ENCODE assay signal across 10 mouse cellular contexts in genomic region chr12:70853026-70853425, GRCm38 (mm10). TPM values are rescaled to one million over a fixed set of nuclear protein-coding genes. Genes with fewer than 3 reads are reported as not detected.
A peak's percentile ranks its signal among the peaks of the same experiment; 100 is the strongest.
DNase-seq lines count a peak whose midpoint lies in the region; ATAC-seq and TF ChIP-seq lines count a peak whose summit lies in the region.
"Had no signal": no experiment of that assay in that cellular context is flagged by ENCODE, and none has a peak within 500 bp of the region (broad histone marks: within the 10 kb centered on the region; RNA-seq: fewer than 3 reads in every experiment).

No protein-coding gene starts in this region.

- no peaks in the 10 kb centered on the region for H3K27me3 ChIP-seq in kidney, postnatal 0 days (ENCODE audit: insufficient read depth, low read length)
- H3K27me3 ChIP-seq in heart, embryonic 13.5 days (replicated peaks), result no peaks in the 10 kb centered on the region
- H3K27me3 ChIP-seq in midbrain, embryonic 11.5 days (ENCODE audit: control insufficient read depth, insufficient read depth, low read length), result no peaks in the 10 kb centered on the region
- H3K27me3 ChIP-seq: hindbrain, embryonic 15.5 days; neural tube, embryonic 12.5 days had no signal

- TF ChIP-seq CTCF in kidney, postnatal 0 days (IDR thresholded peaks at IDR 0.05; ENCODE audit: low read depth), result no peak

- H3K27ac ChIP-seq in kidney, postnatal 0 days, result no peak overlapping the region
- H3K27ac ChIP-seq in heart, embryonic 13.5 days (replicated peaks), result peak overlapping the region; percentile 20
- H3K27ac ChIP-seq in midbrain, embryonic 11.5 days (ENCODE audit: low read depth, low read length), result no peak overlapping the region
- H3K27ac ChIP-seq: hindbrain, embryonic 15.5 days; neural tube, embryonic 12.5 days had no signal

- DNase-seq in adrenal gland, postnatal 14 days, result peak; percentile 16
- no peak for DNase-seq in adrenal gland, adult 8-10 months
- DNase-seq in kidney, postnatal 0 days (ENCODE audit: low spot score), result peak; percentile 21
- DNase-seq in kidney, adult 11 months, result no peak
- DNase-seq in lung, postnatal 36 days, result peak; percentile 58
- no peak for DNase-seq in midbrain, embryonic 11.5 days (ENCODE audit: low spot score, missing footprints)
- no peak for DNase-seq in urinary bladder, postnatal 14 days (ENCODE audit: low spot score)

- WGBS in kidney, postnatal 0 days, result 36% methylated on average over 6 of the region's 6 CpGs
- 52% methylated on average over 6 of the region's 6 CpGs for WGBS in heart, embryonic 13.5 days
- 52% methylated on average over 6 of the region's 6 CpGs for WGBS in midbrain, embryonic 11.5 days

- H3K36me3 ChIP-seq in kidney, postnatal 0 days (ENCODE audit: insufficient read depth, low read length), result no peaks in the 10 kb centered on the region
- H3K36me3 ChIP-seq in heart, embryonic 13.5 days, result 0 out of 2 replicates have a peak, but pooled peaks cover 8% of the 10 kb centered on the region
- no peaks in the 10 kb centered on the region for H3K36me3 ChIP-seq in midbrain, embryonic 11.5 days (ENCODE audit: control insufficient read depth, insufficient read depth, low read length)
- H3K36me3 ChIP-seq: hindbrain, embryonic 15.5 days; neural tube, embryonic 12.5 days had no signal

- H3K4me1 ChIP-seq in kidney, postnatal 0 days (replicated peaks; ENCODE audit: insufficient read depth, low read length), result no peaks in the 10 kb centered on the region
- peaks cover 69% of the 10 kb centered on the region for H3K4me1 ChIP-seq in heart, embryonic 13.5 days
- H3K4me1 ChIP-seq in midbrain, embryonic 11.5 days (ENCODE audit: control insufficient read depth, insufficient read depth, low read length), result no peaks in the 10 kb centered on the region
- H3K4me1 ChIP-seq: hindbrain, embryonic 15.5 days had no signal

- no peak overlapping the region for H3K9ac ChIP-seq in kidney, postnatal 0 days (ENCODE audit: low read depth, low read length)
- H3K9ac ChIP-seq in heart, embryonic 13.5 days, result no peak overlapping the region
- no peak overlapping the region for H3K9ac ChIP-seq in midbrain, embryonic 11.5 days (ENCODE audit: low read length)
- H3K9ac ChIP-seq: hindbrain, embryonic 15.5 days; neural tube, embryonic 12.5 days had no signal

- H3K4me3 ChIP-seq in kidney, postnatal 0 days (replicated peaks; ENCODE audit: low read depth, low read length), result no peak overlapping the region
- no peak overlapping the region for H3K4me3 ChIP-seq in heart, embryonic 13.5 days
- no peak overlapping the region for H3K4me3 ChIP-seq in midbrain, embryonic 11.5 days (ENCODE audit: low read depth, low read length)
- H3K4me3 ChIP-seq: hindbrain, embryonic 15.5 days; neural tube, embryonic 12.5 days had no signal

- H3K4me2 ChIP-seq in kidney, postnatal 0 days (ENCODE audit: low read length), result no peak overlapping the region
- H3K4me2 ChIP-seq in heart, embryonic 13.5 days, result no peak overlapping the region
- no peak overlapping the region for H3K4me2 ChIP-seq in midbrain, embryonic 11.5 days
- H3K4me2 ChIP-seq: hindbrain, embryonic 15.5 days; neural tube, embryonic 12.5 days had no signal

- no peaks in the 10 kb centered on the region for H3K9me3 ChIP-seq in kidney, postnatal 0 days (replicated peaks; ENCODE audit: low read length)
- no peaks in the 10 kb centered on the region for H3K9me3 ChIP-seq in heart, embryonic 13.5 days
- H3K9me3 ChIP-seq in midbrain, embryonic 11.5 days (ENCODE audit: control insufficient read depth, low read length), result no peaks in the 10 kb centered on the region
- H3K9me3 ChIP-seq: hindbrain, embryonic 15.5 days; neural tube, embryonic 12.5 days had no signal

- ATAC-seq in kidney, postnatal 0 days (replicated peaks; ENCODE audit: low FRiP score, low read depth), result no peak
- no peak for ATAC-seq in heart, embryonic 13.5 days (ENCODE audit: extremely low read depth, insufficient number of reproducible peaks, low FRiP score, low TSS enrichment)
- ATAC-seq in midbrain, embryonic 11.5 days (ENCODE audit: low FRiP score), result no peak

RNA-seq across cellular contexts. Expression of gene Frmd6, which starts 27.7 kb away (rescaled TPM):
- total RNA-seq in adrenal gland, postnatal 14 days (2021), result 44.9 and 45.1 TPM in 2 replicates
- total RNA-seq in adrenal gland, adult 8-10 months (2022), result 100 to 1,000 TPM in 2 of 4 experiments, 10 to 100 TPM in 2; 55.0 to 240 (median 120) TPM
- polyA plus RNA-seq in kidney, postnatal 0 days (2015; fragmentation: Nextera tagmentation; extraction: Ambion mirVana), result 14.6 and 16.3 TPM in 2 replicates
- polyA plus RNA-seq in heart, embryonic 13.5 days (2015; fragmentation: Nextera tagmentation; extraction: Ambion mirVana), result 21.7 and 21.8 TPM in 2 replicates
- polyA plus RNA-seq in midbrain, embryonic 11.5 days (2014; fragmentation: Nextera tagmentation; extraction: Ambion mirVana), result 15.9 and 20.1 TPM in 2 replicates

Comparison
In these comparisons a context has a peak if more than half of its experiments do, and no peak if none do; other contexts are left out.
1. DNase-seq: peak in adrenal gland, postnatal 14 days (single experiment), kidney, postnatal 0 days (single experiment) and lung, postnatal 36 days (single experiment); none in adrenal gland, adult 8-10 months (single experiment), kidney, adult 11 months (single experiment), midbrain, embryonic 11.5 days (single experiment) and urinary bladder, postnatal 14 days (single experiment).